Mouse (Mus musculus) retina, postnatal 7 days (tissue): ENCODE results near the gene Prkab1.

Source experiments
- DNase-seq: peaks from one replicate; pipeline ENCODE4 v3.0.0-alpha.2; 2012; ENCODE audit warnings: low read depth, low spot score

Gene Prkab1

DNA sequence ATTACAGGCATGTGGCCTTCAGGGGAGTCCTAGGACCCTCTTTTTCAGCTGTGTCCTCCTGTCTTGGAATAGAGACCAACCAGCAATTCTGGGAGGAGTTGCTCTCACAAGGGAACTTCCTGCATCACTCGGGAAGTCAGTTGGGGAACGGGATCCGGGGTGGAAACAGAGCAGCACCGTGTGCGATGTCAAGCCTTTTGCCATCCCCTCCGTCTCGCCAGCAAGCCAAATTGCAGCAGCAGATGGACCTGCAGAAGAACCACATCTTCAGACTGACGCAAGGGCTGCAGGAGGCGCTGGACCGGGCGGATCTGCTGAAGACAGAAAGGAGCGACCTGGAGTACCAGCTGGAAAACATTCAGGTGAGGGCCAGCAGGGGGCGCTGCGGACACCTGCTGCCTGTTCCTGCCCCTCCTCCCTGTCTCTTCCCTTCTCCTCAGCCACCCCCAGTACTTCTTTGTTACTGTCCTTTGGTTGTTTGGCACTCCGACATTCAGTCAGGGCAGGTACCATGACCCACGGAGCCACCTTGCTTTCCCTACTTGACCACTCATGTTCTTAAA lies 45.1 kb downstream of the Prkab1 start:
- DNase-seq: peak; percentile 35

DNA sequence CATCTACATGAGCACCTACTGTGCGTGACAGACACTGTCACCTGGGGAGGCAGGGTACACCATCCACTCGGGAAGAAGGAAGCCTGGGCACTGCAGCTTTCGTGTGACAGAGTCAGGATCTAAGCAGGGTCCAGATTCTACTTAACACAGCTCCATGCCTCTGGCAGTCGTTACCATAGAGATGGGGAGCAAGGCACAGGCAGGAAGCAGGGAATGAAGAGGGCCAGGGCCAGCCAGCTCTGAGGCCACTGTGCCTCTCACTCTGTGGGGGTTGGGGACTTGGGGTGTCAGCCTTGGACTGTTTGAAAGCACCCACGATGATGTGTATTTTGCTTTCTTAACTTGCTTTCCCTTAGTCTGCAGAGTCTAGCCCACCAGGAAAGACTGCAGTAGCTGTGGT lies 46.1 kb downstream of the Prkab1 start:
- no peak for DNase-seq

DNA sequence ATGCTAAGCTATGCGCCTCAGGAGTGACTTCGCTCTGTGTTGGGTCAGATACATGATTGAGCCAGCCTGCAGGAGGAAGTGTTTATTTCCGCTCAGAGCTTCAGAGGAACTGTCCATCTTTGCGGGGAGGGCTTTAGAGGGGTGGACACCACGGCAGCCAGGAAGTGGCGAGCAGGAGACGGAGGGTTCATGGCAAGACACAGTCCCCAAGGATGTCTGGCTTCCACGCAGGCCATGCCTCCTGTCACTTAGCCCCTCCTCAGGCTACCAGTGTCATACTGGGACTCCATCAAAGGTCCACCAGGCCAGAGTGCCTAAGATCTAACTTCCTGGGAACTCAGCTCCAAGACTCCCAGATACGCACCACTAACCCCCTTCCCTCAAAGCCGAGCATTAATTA lies 46.6 kb downstream of the Prkab1 start:
- no peak for DNase-seq

DNA sequence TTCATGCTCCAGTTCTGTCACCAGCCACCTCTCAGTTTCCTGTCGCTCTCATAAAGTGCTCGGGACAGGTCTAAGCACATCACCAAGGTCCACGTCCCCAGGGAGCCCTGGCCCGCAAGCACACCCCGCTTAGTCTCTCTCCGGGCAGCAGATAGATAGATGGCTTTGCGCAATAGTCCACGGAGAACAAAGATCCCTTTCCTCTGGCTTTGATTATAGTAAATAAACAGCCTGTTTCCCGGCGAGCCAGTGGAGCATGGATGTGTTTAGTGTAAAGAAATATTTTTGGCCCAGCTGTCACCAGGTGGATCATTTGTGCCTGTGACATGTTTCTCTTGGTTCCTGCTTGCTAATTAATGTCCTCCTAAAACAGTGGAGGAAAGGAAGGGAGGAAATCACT lies 47.0 kb downstream of the Prkab1 start:
- no peak for DNase-seq

DNA sequence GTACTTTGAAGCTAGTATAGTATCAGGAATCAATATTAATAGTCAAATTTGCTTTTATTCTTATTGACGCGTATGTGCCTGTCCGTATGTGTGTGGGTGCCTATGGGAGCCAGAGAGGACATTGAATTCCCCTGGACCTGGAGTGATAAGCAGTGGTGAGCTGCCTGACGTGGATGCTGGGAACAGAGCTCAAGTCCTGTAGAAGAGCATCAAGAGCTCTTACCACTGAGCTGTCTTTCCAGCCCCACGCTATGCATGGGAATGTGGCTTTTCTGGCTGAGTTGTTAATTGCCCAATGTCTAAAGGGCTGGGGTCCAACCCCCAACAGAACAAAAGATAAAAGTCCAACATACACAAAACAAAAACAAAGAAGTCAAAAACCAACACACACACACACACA lies 47.9 kb downstream of the Prkab1 start:
- no peak for DNase-seq

DNA sequence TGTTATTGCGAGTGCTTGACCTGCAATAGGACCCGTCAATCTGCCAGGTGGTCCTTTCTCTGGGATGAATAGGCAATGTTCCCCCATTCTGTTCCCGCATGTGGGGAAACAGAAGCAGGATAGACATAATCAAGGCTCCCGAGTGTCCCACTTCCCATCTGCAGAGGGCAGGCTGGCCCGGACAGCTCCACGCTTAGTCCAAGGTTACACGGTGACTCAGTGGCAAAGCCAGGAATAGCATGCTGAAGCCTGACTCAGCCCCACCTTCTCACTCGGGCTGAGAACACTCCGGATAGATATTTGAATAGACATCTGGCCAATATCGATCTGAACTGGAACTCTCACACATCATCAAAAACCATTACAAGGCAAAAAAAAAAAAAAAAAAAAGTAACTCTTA lies 48.6 kb downstream of the Prkab1 start:
- no peak for DNase-seq

DNA sequence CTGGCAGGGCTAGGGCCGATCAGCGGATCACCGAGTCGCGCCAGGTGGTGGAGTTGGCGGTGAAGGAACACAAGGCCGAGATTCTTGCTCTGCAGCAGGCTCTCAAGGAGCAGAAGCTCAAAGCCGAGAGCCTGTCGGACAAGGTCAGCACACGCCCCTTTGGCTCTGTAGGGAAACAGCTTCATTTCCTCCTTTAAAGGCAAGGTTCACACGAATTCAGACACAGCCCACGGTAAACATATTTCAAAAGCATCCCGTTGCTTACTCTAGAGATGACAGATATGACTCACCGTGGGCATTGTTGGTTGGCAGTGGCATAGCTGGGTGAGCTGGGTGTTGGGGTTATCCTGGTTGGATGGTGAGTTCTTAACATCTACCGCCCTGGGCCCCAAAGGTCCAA lies 53.1 kb downstream of the Prkab1 start:
- DNase-seq: no peak
